Mouse (Mus musculus): ENCODE measurements around the gene S100a3.

S100a3 gene

GRCm38 (mm10) chr3:90560008-90560628 lies at the start of gene S100a3:
S100a3 (plus strand) TSS chr3:90560578.
- no peak for DNase-seq (ENCODE audit: low spot score in 2 of 2)

- DNase-seq (ENCODE audit: low spot score in 2 of 2), result no peak
Observed at GRCm38 (mm10) chr3:90512276-90512675, 48.1 kb upstream of the S100a3 start.

GRCm38 (mm10) chr3:90512948-90513642 lies 47.3 kb upstream of the S100a3 start:
- no peak for DNase-seq (ENCODE audit: low spot score in 2 of 2)

- DNase-seq (ENCODE audit: low spot score in 2 of 2), result peak; percentile 38 to 48
Observed at GRCm38 (mm10) chr3:90513796-90514590, 46.4 kb upstream of the S100a3 start, which contains the start of the genes S100a1 and S100a13. S100a1 (minus strand) TSS chr3:90514392. S100a13 (plus strand) TSS chr3:90514435.

DNA sequence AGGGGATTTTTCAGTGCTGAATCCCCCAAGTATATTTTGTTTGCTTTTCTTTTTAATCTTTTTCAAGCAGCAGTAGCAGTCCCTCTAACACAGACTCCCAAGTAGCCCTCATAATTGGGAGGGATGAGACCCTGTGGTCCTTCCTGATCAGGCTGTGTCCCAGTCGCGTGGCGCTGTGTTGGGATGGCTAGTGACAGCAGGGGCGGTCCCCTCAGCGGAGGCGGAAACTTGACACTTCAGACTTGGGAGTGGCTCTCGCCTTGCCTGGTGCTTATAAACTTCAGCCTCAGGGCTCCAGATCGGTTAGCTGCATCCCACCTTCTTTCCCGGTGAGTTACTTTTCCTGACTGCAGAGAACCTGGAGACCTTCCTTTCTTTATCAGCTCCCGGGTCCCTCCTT lies 45.7 kb upstream of the S100a3 start:
- DNase-seq (ENCODE audit: low spot score in 2 of 2), result peak in 1 of 2 experiments; percentile 33

GRCm38 (mm10) chr3:90515242-90515641 lies 45.1 kb upstream of the S100a3 start:
- no peak for DNase-seq (ENCODE audit: low spot score in 2 of 2)

- DNase-seq (ENCODE audit: low spot score in 2 of 2), result no peak
Observed at GRCm38 (mm10) chr3:90515789-90516188, 44.6 kb upstream of the S100a3 start.

GRCm38 (mm10) chr3:90517711-90518110 lies 42.7 kb upstream of the S100a3 start:
- no peak for DNase-seq (ENCODE audit: low spot score in 2 of 2)

DNA sequence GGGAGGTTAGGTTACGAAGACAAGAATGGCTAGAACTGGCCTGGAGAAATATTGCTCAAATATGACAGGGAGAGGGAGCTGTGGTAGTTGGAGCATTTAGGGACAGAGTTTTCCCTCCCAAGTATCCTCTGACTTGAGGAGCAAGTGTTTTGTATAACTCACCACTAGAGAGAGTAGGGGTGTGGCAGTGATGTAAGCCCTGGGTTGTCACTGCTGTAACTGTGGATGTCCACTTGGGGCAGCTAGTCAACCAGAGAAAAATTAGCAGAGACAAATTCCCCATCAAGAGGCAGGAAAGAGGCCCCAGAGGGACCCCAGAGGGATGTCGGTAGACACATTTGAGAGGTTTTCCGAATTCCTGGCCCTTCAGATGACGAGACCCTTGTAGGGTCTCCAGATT lies 35.0 kb upstream of the S100a3 start:
- peak in 1 of 2 experiments; percentile 69 for DNase-seq (ENCODE audit: low spot score in 2 of 2)

DNA sequence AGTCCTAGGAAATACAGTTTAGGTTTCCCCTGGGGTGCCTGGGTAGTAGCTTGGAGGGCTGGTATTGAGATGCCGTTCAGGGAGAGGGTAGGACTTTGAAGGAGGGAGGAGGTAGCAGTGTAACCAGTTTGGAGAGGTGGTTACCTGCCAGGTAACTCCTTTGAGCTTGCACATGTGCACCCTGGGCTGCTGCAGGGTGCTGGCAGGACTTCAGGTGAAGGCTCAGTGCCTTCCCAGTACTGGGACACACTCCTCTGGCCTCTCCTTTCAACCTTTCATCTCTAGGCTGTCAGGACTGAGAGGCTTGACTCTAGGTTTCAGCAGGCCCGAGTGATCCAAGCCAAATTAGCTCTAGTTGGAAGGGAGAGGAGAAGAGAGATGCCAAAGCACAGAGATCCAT lies 34.3 kb upstream of the S100a3 start:
- no peak for DNase-seq (ENCODE audit: low spot score in 2 of 2)

- no peak for DNase-seq (ENCODE audit: low spot score in 2 of 2)
Observed at GRCm38 (mm10) chr3:90526580-90526979, 33.8 kb upstream of the S100a3 start, which contains the start of gene S100a14. S100a14 (plus strand) TSS chr3:90526856.

GRCm38 (mm10) chr3:90527291-90527873 lies 33.0 kb upstream of the S100a3 start:
- DNase-seq (ENCODE audit: low spot score in 2 of 2), result no peak

GRCm38 (mm10) chr3:90531713-90532112 lies 28.7 kb upstream of the S100a3 start:
- DNase-seq (ENCODE audit: low spot score in 2 of 2), result no peak

GRCm38 (mm10) chr3:90535446-90535845 lies 24.9 kb upstream of the S100a3 start:
- DNase-seq (ENCODE audit: low spot score in 2 of 2), result no peak

GRCm38 (mm10) chr3:90537141-90537904 lies 23.1 kb upstream of the S100a3 start, which contains the start of gene S100a16:
S100a16 (plus strand) TSS chr3:90537254.
- no peak for DNase-seq (ENCODE audit: low spot score in 2 of 2)

GRCm38 (mm10) chr3:90537905-90538296 lies 22.5 kb upstream of the S100a3 start:
- no peak for DNase-seq (ENCODE audit: low spot score in 2 of 2)

GRCm38 (mm10) chr3:90540904-90541303 lies 19.5 kb upstream of the S100a3 start:
- peak in 1 of 2 experiments; percentile 28 for DNase-seq (ENCODE audit: low spot score in 2 of 2)

DNA sequence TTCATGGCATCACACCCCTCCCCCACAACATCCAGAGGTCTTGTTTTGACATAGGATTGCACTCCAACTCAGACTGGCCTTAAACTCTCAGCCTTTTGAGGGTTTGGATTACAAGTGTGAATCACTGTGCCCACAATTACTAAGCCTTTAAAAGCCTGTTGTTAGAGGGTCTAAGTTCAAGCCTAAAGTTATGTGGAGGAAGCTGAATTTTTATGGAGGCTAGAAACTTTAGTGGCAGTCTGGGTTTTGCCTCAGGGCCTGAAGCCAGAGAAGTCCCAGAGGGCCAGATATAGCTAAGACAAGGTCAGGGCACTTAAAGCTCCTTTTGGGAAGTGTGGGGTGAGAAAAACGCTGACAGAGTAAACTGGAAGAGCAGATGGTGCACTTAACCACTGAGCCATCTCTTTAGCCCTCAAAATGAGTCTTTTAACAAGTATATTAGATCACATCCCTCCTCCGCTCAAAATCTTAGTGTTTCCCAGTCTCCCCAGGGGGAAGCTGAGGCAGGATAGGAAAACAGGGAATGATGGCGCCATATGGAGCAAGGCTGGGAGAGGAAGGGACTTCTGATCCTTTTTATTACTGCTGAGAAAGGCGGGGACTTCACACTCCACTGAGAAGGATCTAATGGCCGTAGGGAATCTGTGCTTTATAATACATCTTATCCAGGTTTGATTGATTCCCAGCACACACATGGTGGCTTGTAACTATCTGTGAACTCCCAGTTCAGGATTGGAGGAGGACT lies 10.5 kb upstream of the S100a3 start:
- DNase-seq (ENCODE audit: low spot score in 2 of 2), result no peak

- no peak for DNase-seq (ENCODE audit: low spot score in 2 of 2)
Observed at GRCm38 (mm10) chr3:90550421-90550790, 10.0 kb upstream of the S100a3 start.

- DNase-seq (ENCODE audit: low spot score in 2 of 2), result no peak
Observed at GRCm38 (mm10) chr3:90552231-90552630, 8.1 kb upstream of the S100a3 start.
